Mouse (Mus musculus) heart, adult 10 weeks (tissue): ENCODE data around the gene D1Ertd622e. TPM values are rescaled to one million over a fixed set of nuclear protein-coding genes. Genes with fewer than 3 reads are reported as not detected.

ENCODE experiments used
- polyA plus RNA-seq: library from polyadenylated mRNA; stranded (reverse); fragments of 350-450 nt; fragmentation: Illumina TruSeq; extraction: RNeasy Lipid Tissue Mini Kit (QIAGEN cat#74804); gene quantifications from one replicate; pipeline ENCODE4 v1.2.3, GENCODE M21; 2014; ENCODE audit warnings: low read depth, low replicate concordance

The D1Ertd622e gene
- 3.3 TPM for polyA plus RNA-seq

DNA sequence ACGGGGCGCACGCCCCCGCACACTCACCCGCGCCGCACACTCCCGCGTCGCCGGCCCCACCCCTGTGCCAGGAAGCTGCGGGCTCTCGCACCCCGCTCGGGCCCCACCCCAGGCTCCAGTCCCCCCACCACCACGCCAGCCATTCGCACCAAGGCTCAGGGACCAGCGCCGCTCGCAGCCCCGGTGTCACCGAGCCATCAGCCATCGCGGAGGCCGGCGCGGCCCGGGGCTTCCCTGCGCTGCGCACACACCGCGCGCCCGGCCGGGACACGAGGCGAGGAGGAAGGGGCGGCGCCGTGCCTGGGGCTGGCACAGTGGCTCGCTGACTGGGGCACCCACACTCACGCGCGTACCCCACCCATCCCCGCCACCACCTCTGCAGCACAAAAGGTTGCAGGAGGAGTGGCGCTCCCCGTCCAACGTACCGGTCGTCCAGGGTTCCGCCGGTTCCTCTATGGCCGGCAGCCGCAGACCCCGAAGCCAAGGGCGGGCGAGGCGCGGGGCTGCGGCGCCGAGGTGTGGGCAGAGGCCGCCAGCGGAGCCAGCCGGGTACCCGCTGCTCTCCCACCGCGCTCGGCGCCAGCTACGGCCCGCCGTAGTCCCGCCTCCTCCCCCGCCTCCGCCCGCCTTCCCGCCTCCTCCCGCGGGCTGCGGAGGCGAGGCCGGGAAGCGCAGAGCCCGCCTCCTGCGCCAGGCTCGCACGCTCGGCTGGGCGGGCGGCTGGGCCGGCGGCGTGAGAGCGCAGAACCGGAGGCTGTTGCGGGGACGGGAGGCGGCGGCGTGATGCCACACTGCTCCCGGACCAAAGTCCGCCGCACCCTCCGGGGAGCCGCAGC, at the start of gene D1Ertd622e:
D1Ertd622e (minus strand) TSS at position 669 of the 836 bp plus-strand sequence.

Other genes starting within 250 kb of the D1Ertd622e start
- gene Gin1, start 108.1 kb upstream of the D1Ertd622e start, polyA plus RNA-seq = 12.2 TPM
- gene Ppip5k2, start 108.3 kb upstream of the D1Ertd622e start, polyA plus RNA-seq = 86.9 TPM